Mouse (Mus musculus) midbrain, postnatal 0 days (tissue): ENCODE results near the gene Unc5cl. TPM values are rescaled to one million over a fixed set of nuclear protein-coding genes. Genes with fewer than 3 reads are reported as not detected.
A peak's percentile ranks its signal among the peaks of the same experiment; 100 is the strongest.

Experiments used
- ATAC-seq: fragments of 200-750 bp; cut with Nextera tagmentation; 2 replicates; pipeline ENCODE4 v1.8.0; 2017; ENCODE audit warnings: moderate number of reproducible peaks, mild to moderate bottlenecking, moderate TSS enrichment, moderate library complexity; ENCODE audit not compliant: low FRiP score
- DNase-seq: peaks from one replicate; pipeline ENCODE4 v3.0.0-alpha.2; 2015; ENCODE audit warnings: low spot score
- H3K27ac ChIP-seq: fragments of 300-500 bp; sonication (generic); 2 replicates; pipeline ENCODE4 v1.5.1; 2014; ENCODE audit warnings: low read depth, mild to moderate bottlenecking, low read length, mixed read lengths
- H3K27me3 ChIP-seq: fragments of 300-500 bp; sonication (generic); 2 replicates; pipeline ENCODE4 v1.6.1; 2014; ENCODE audit warnings: low read length, control low read depth, mixed read lengths; ENCODE audit not compliant: insufficient read depth
- H3K36me3 ChIP-seq: fragments of 300-500 bp; sonication (generic); 2 replicates; pipeline ENCODE4 v1.6.1; 2014; ENCODE audit warnings: low read length, control low read depth, mixed read lengths; ENCODE audit not compliant: insufficient read depth
- H3K4me1 ChIP-seq: fragments of 300-500 bp; sonication (generic); 2 replicates; pipeline ENCODE4 v1.6.1; 2014; ENCODE audit warnings: mild to moderate bottlenecking, control low read depth, antibody characterized with exemption, low read length, mixed read lengths; ENCODE audit not compliant: insufficient read depth
- H3K4me2 ChIP-seq: fragments of 300-500 bp; sonication (generic); 2 replicates; pipeline ENCODE4 v1.6.1; 2014; ENCODE audit warnings: low read depth, mild to moderate bottlenecking, low read length, mixed read lengths; ENCODE audit not compliant: poor library complexity, severe bottlenecking
- H3K4me3 ChIP-seq: fragments of 300-500 bp; sonication (generic); 2 replicates; pipeline ENCODE4 v1.5.1; 2014; ENCODE audit warnings: low read depth, mild to moderate bottlenecking, low read length, moderate library complexity
- H3K9ac ChIP-seq: fragments of 300-500 bp; sonication (generic); replicated peaks from 2 replicates; pipeline ENCODE4 v1.6.1; 2014; ENCODE audit warnings: mild to moderate bottlenecking, low read length, moderate library complexity, mixed read lengths; ENCODE audit not compliant: poor library complexity, severe bottlenecking
- H3K9me3 ChIP-seq: fragments of 300-500 bp; sonication (generic); 2 replicates; pipeline ENCODE4 v1.6.1; 2016; ENCODE audit warnings: low read length, control low read depth
- CTCF ChIP-seq: IDR thresholded peaks from 2 replicates; pipeline ENCODE4 v1.5.1; 2016; ENCODE audit warnings: antibody characterized with exemption, mild to moderate bottlenecking
- WGBS: fragments of 180-500 bp; shearing (Covaris S2); extraction: QIAGEN DNeasy Blood & Tissue Kit; methylation state at CpG from one replicate; pipeline ENCODE4 v1.1.7; 2014; 5-methylcytosine and 5-hydroxymethylcytosine counted together
- polyA plus RNA-seq: library from polyadenylated mRNA; unstranded; fragments of >200 nt; fragmentation: Nextera tagmentation; extraction: Ambion mirVana; gene quantifications from 2 replicates; pipeline ENCODE4 v1.2.1, GENCODE M21; 2015
- total RNA-seq: library from RNA; depleted of rRNA; stranded (reverse); fragments of >200 nt; gene quantifications from 2 replicates; pipeline ENCODE4 v1.2.3, GENCODE M21; 2014

The Unc5cl gene
- total and polyA plus RNA-seq, 2 experiments from 2014 or later = 0.32 to 0.49 TPM

DNA sequence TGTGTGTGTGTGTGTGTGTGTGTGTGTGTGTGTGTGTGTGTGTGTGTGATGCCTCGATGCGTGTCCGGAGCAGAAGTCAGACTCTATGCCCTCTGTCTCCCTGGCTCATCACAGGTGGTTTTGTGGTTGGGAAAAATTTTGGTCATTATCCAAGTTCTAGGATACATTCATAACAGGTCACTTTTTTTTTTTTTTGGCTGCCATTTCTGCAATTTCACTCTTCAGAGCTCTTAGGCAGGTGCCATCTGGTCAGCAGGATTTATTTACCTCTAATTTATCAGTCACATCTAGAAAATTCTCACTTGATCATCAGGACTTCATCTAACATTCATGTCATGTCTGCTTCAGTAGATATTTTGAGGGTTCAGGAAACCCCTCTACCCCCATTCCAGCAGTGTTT, 65.7 kb downstream of the Unc5cl start:
- TF ChIP-seq CTCF = no peak
- DNase-seq = no peak
- ATAC-seq = no peak
- Histone ChIP-seq H3K27me3 (no peaks in the 10 kb centered on the region), H3K9ac (no peak overlapping the region), H3K9me3 (no peaks in the 10 kb centered on the region), H3K36me3 (no peaks in the 10 kb centered on the region), H3K4me3 (no peak overlapping the region), H3K4me2 (no peak overlapping the region), H3K27ac (no peak overlapping the region), H3K4me1 (no peaks in the 10 kb centered on the region)
- 89% methylated on average over 3 of the region's 3 CpGs for WGBS

- H3K27ac ChIP-seq = no peak overlapping the region
- no peak for TF ChIP-seq CTCF
- no peak overlapping the region for H3K4me2 ChIP-seq
- H3K27me3 ChIP-seq = no peaks in the 10 kb centered on the region
- H3K4me3 ChIP-seq = no peak overlapping the region
- H3K4me1 ChIP-seq = no peaks in the 10 kb centered on the region
- H3K9me3 ChIP-seq = no peaks in the 10 kb centered on the region
- DNase-seq (no peak), ATAC-seq (no peak)
- WGBS = 93% methylated on average over 2 of the region's 2 CpGs
- H3K9ac ChIP-seq = no peak overlapping the region
- no peaks in the 10 kb centered on the region for H3K36me3 ChIP-seq
Observed at GRCm38 (mm10) chr17:48523056-48523455, 68.4 kb downstream of the Unc5cl start.

DNA sequence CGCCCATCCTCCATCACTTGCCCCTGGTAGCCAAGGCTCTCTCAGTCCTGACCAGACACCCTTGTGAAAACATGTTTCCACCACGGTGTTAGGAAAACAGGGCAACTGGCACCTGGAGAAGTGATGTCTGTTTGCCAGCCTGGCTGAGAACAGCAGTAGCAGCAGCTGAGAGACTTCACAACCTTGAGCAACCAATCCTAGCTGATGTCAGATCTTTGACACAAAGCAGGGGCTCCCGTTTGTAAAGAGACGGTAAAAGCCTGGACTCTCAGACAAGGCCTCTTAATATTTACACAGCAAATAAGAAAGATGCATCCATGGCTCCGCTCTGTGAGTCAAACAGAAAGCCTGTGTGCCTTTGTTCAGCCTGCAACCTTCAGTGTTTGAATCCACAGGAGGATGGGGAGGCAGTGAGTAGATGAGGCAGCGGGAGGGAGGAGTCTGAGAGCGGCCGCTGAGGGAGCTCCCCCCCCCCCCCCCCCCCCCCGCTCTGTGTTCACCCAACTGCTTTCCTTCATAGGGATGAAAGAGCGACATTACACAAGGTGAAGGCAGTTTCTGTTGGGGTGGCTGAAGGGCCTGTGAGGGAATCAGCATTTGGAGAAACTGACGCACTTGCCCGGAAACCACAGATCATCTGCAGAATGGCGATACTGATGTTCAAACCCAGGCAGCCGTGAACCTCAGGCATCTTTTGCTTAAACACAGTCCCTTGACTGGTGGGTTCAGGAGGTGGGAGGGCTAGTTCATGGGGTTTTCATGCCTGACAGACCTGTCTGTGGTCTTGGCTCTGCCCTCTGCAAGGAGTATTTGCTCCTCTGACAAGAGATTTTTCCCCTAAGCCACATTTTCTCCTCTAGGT, 79.4 kb downstream of the Unc5cl start:
- H3K4me3 ChIP-seq = no peak overlapping the region
- DNase-seq (no peak), ATAC-seq (no peak)
- no peak overlapping the region for H3K27ac ChIP-seq
- no peaks in the 10 kb centered on the region for H3K4me1 ChIP-seq
- H3K27me3 ChIP-seq = no peaks in the 10 kb centered on the region
- no peaks in the 10 kb centered on the region for H3K9me3 ChIP-seq
- no peak overlapping the region for H3K4me2 ChIP-seq
- H3K36me3 ChIP-seq = no peaks in the 10 kb centered on the region
- WGBS = 42% methylated on average over 10 of the region's 14 CpGs
- no peak overlapping the region for H3K9ac ChIP-seq
- no peak for TF ChIP-seq CTCF

DNA sequence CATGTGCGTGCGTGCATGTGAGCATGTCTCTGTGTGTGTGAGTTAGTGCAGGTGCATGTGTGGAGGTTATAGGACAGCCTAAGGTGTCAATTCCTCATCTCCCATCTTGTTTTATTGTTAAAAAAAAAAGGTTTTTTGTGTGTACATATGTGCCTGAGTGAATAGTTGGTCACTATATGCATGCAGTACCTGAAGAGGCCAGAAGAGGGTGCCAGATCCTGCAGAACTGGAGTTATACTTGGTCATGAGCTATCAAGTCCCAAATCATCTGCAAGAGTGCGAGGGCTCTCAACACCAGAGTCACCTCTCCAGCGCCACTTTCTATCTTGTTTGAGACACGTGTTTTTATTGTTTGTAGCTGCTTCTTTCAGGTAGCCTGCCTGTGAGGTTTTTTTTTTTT, 83.6 kb downstream of the Unc5cl start:
- H3K36me3 ChIP-seq = no peaks in the 10 kb centered on the region
- no peaks in the 10 kb centered on the region for H3K27me3 ChIP-seq
- peak; percentile 85 for TF ChIP-seq CTCF
- no peak overlapping the region for H3K4me2 ChIP-seq
- peak; percentile 65 for DNase-seq
- H3K9me3 ChIP-seq = no peaks in the 10 kb centered on the region
- peaks cover 1% of the 10 kb centered on the region; the same call in 1 of the 2 replicates for H3K4me1 ChIP-seq
- no peak overlapping the region for H3K9ac ChIP-seq
- no peak overlapping the region for H3K4me3 ChIP-seq
- no peak overlapping the region for H3K27ac ChIP-seq
- WGBS = 78% methylated on average over 5 of the region's 5 CpGs
- ATAC-seq = no peak

GRCm38 (mm10) chr17:48539326-48539725, 84.6 kb downstream of the Unc5cl start:
- no peak overlapping the region for H3K4me3 ChIP-seq
- no peaks in the 10 kb centered on the region for H3K9me3 ChIP-seq
- H3K36me3 ChIP-seq = no peaks in the 10 kb centered on the region
- no peak overlapping the region for H3K4me2 ChIP-seq
- no peak for ATAC-seq
- H3K4me1 ChIP-seq = peaks cover 4% of the 10 kb centered on the region; the same call in 1 of the 2 replicates
- DNase-seq = no peak
- H3K27me3 ChIP-seq = no peaks in the 10 kb centered on the region
- H3K9ac ChIP-seq = no peak overlapping the region
- TF ChIP-seq CTCF = no peak
- H3K27ac ChIP-seq = no peak overlapping the region
- 88% methylated on average over 17 of the region's 17 CpGs for WGBS

GRCm38 (mm10) chr17:48542733-48543132, 88.0 kb downstream of the Unc5cl start:
- no peak for TF ChIP-seq CTCF

More at GRCm38 (mm10) chr17:48542733-48543132, 88.0 kb downstream of the Unc5cl start:
- H3K4me1 ChIP-seq = peaks cover 4% of the 10 kb centered on the region; the same call in 1 of the 2 replicates
- H3K4me3 ChIP-seq = no peak overlapping the region
- no peak overlapping the region for H3K9ac ChIP-seq
- DNase-seq (no peak), ATAC-seq (no peak)
- no peaks in the 10 kb centered on the region for H3K36me3 ChIP-seq
- H3K27ac ChIP-seq = no peak overlapping the region
- 74% methylated on average over 11 of the region's 11 CpGs for WGBS
- H3K27me3 ChIP-seq = no peaks in the 10 kb centered on the region
- no peaks in the 10 kb centered on the region for H3K9me3 ChIP-seq
- H3K4me2 ChIP-seq = no peak overlapping the region
